Mouse (Mus musculus): ENCODE measurements at regions not wholly inside any gene's neighbourhood (a gene's known extent, or its start where the extent isn't known, plus 50 kb on each side); places are given as distances from the start of the nearest gene placed in this dataset.

DNA sequence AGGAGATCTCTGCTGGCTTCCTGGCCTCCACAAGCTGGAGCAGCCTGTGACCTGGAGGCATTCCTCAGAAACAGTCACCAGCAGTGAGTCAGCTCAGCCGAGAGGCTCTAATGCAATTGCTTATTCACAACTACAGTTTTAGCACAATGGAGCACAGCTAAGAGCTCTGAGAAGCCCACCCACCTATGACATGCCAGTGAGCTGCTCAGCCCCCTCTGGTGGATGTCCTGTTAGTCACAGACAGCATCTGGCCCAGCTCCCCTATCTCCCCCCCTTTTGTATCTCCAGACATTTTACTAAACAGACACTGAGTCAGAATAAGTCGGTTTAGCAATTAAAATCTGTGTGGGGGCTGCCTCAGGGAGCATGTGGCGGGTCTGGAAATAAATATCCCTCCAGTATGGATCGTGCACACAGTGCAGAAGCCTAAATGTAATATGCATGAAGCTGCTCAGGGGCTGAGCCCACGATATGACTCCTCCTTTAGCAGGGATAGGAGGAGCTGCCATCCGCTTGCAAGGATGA is 88.9 kb upstream of the Spred2 start:
- no peaks in the 10 kb centered on the region for H3K36me3 ChIP-seq (ENCODE audit: control insufficient read depth, insufficient read depth, low read length, poor library complexity, severe bottlenecking)
- no peak for TF ChIP-seq HCFC1 (IDR thresholded peaks at IDR 0.05; ENCODE audit: borderline replicate concordance, insufficient read depth, low read length)
- no peak for TF ChIP-seq ZC3H11A (IDR thresholded peaks at IDR 0.05; ENCODE audit: borderline replicate concordance, low read depth, low read length)
- TF ChIP-seq CHD2 (IDR thresholded peaks at IDR 0.05; ENCODE audit: low read depth, low read length) = no peak
- no peak for TF ChIP-seq MAFK (IDR thresholded peaks at IDR 0.05; ENCODE audit: insufficient read depth, low read depth, low read length)
- no peak for TF ChIP-seq ZNF384 (IDR thresholded peaks at IDR 0.05; ENCODE audit: low read depth, low read length)
- H3K27ac ChIP-seq (ENCODE audit: insufficient read depth, low read depth, low read length, poor library complexity, severe bottlenecking) = peak overlapping the region; percentile 27; the same call in 1 of the 2 replicates
- 0 out of 2 replicates have a peak overlapping the region, but pooled peaks have one; percentile 19 for H3K9ac ChIP-seq (ENCODE audit: insufficient read depth, low read depth, low read length, poor library complexity, severe bottlenecking)
- DNase-seq (ENCODE audit: low read depth, low spot score) = no peak
- peak overlapping the region in 1 of 2 experiments; percentile 27; a peak in 2 of 4 replicates for H3K4me3 ChIP-seq (ENCODE audit: insufficient read depth in 1 of 2, low read depth in 1 of 2, low read length in 2 of 2, poor library complexity in 1 of 2, severe bottlenecking in 1 of 2)
- in situ Hi-C loops (cut with MboI; ENCODE audit: low sequenced_read_pairs in 2 of 2, unreplicated experiment in 2 of 2) = loop anchor here (10.0 kb wide), 2 partner anchors 200 to 230 kb away; no protein-coding TSS in a partner anchor
- H3K4me1 ChIP-seq (ENCODE audit: control insufficient read depth in 2 of 2, insufficient read depth in 2 of 2, low read length in 2 of 2, poor library complexity in 1 of 2) = peaks cover 3 to 8% of the 10 kb centered on the region in 2 experiments; a peak in 3 of 4 replicates
- H3K9me3 ChIP-seq (ENCODE audit: control insufficient read depth, insufficient read depth, low read depth, low read length) = no peaks in the 10 kb centered on the region

DNA sequence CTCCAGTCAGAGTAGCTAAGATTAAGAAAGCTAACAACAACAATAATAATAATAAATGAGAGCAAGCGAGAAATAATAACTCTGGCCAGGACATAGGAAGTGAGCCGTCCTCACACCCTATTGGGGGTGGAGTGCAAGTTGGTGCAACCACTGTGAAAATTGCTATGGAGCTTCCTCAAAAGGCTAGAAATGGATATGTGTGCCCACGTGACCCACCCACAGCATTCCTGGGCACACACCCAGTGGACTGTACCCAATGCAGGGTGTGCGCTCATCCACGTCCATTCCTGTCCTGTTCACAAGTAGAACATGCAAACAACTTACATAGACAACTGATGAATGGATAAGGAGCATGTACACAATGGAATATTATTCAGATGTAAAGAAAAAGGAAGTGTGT is 85.2 kb upstream of the Spred2 start:
- Histone ChIP-seq H3K36me3 (ENCODE audit: control insufficient read depth, insufficient read depth, low read length, poor library complexity, severe bottlenecking) (no peaks in the 10 kb centered on the region), H3K4me1 (ENCODE audit: control insufficient read depth in 2 of 2, insufficient read depth in 2 of 2, low read length in 2 of 2, poor library complexity in 1 of 2) (peaks cover 3 to 8% of the 10 kb centered on the region in 2 experiments; a peak in 3 of 4 replicates), H3K9ac (ENCODE audit: insufficient read depth, low read depth, low read length, poor library complexity, severe bottlenecking) (no peak overlapping the region), H3K9me3 (ENCODE audit: control insufficient read depth, insufficient read depth, low read depth, low read length) (no peaks in the 10 kb centered on the region), H3K4me3 (ENCODE audit: insufficient read depth in 1 of 2, low read depth in 1 of 2, low read length in 2 of 2, poor library complexity in 1 of 2, severe bottlenecking in 1 of 2) (no peak overlapping the region), H3K27ac (ENCODE audit: insufficient read depth, low read depth, low read length, poor library complexity, severe bottlenecking) (no peak overlapping the region)
- TF ChIP-seq HCFC1 (IDR thresholded peaks at IDR 0.05; ENCODE audit: borderline replicate concordance, insufficient read depth, low read length) (no peak), ZNF384 (IDR thresholded peaks at IDR 0.05; ENCODE audit: low read depth, low read length) (no peak), ZC3H11A (IDR thresholded peaks at IDR 0.05; ENCODE audit: borderline replicate concordance, low read depth, low read length) (no peak), CHD2 (IDR thresholded peaks at IDR 0.05; ENCODE audit: low read depth, low read length) (no peak), MAFK (IDR thresholded peaks at IDR 0.05; ENCODE audit: insufficient read depth, low read depth, low read length) (no peak)
- in situ Hi-C loops (cut with MboI; ENCODE audit: low sequenced_read_pairs in 2 of 2, unreplicated experiment in 2 of 2) = loop anchor here (10.0 kb wide), 2 partner anchors 196 to 226 kb away; no protein-coding TSS in a partner anchor
- no peak for DNase-seq (ENCODE audit: low read depth, low spot score)

DNA sequence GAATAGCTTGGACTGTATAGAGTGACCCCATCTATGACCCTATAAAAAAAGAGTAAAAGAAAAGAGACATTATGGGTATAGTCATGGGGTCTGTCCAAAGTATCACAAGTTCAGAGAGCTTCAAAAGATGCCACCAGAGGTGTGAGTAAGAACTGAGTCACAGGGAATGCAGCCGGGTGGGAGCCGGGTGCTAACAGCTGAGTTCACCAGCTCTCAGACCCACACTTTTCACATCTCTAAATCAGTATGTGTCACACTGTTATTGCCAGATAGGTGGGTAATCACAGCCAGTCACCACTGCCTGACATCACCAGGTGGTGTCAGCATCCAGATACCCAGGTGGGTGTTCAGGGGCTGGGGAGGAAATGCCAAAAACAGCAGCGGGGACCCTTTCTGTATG is 81.1 kb upstream of the Spred2 start:
- in situ Hi-C loops (cut with MboI; ENCODE audit: low sequenced_read_pairs in 2 of 2, unreplicated experiment in 2 of 2) = no loop called here
- Histone ChIP-seq H3K4me3 (ENCODE audit: insufficient read depth in 1 of 2, low read depth in 1 of 2, low read length in 2 of 2, poor library complexity in 1 of 2, severe bottlenecking in 1 of 2) (no peak overlapping the region), H3K4me1 (ENCODE audit: control insufficient read depth in 2 of 2, insufficient read depth in 2 of 2, low read length in 2 of 2, poor library complexity in 1 of 2) (peaks cover 0 to 2% of the 10 kb centered on the region in 2 experiments; a peak in 1 of 4 replicates), H3K36me3 (ENCODE audit: control insufficient read depth, insufficient read depth, low read length, poor library complexity, severe bottlenecking) (no peaks in the 10 kb centered on the region), H3K27ac (ENCODE audit: insufficient read depth, low read depth, low read length, poor library complexity, severe bottlenecking) (no peak overlapping the region), H3K9me3 (ENCODE audit: control insufficient read depth, insufficient read depth, low read depth, low read length) (no peaks in the 10 kb centered on the region), H3K9ac (ENCODE audit: insufficient read depth, low read depth, low read length, poor library complexity, severe bottlenecking) (no peak overlapping the region)
- TF ChIP-seq HCFC1 (IDR thresholded peaks at IDR 0.05; ENCODE audit: borderline replicate concordance, insufficient read depth, low read length) = no peak
- TF ChIP-seq MAFK (IDR thresholded peaks at IDR 0.05; ENCODE audit: insufficient read depth, low read depth, low read length) = no peak
- no peak for TF ChIP-seq CHD2 (IDR thresholded peaks at IDR 0.05; ENCODE audit: low read depth, low read length)
- TF ChIP-seq ZNF384 (IDR thresholded peaks at IDR 0.05; ENCODE audit: low read depth, low read length) = no peak
- no peak for TF ChIP-seq ZC3H11A (IDR thresholded peaks at IDR 0.05; ENCODE audit: borderline replicate concordance, low read depth, low read length)
- DNase-seq (ENCODE audit: low read depth, low spot score) = no peak

DNA sequence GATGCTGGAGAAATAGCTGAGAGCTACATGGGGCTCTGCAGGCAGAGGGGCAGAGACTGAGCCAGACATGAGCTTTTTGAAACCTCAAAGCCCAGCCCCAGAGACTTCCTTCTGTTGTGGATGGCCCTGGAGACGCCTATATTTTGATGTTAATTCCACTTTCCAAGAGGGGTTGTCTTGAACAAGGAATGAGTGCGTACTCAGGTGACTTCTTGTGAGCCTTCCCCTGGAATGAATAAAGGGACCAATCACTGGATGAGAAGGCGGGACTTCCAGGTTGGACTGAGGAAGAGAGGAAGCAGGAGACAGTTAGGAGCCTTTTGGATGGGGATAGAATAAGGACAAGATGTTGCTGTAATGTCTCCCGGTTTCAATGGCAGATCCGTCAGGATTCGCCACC is 76.3 kb upstream of the Spred2 start:
- DNase-seq (ENCODE audit: low read depth, low spot score) = peak; percentile 78
- H3K4me1 ChIP-seq (ENCODE audit: control insufficient read depth in 2 of 2, insufficient read depth in 2 of 2, low read length in 2 of 2, poor library complexity in 1 of 2) = peaks cover 5 to 8% of the 10 kb centered on the region in 2 experiments
- peak overlapping the region; percentile 88 for H3K27ac ChIP-seq (ENCODE audit: insufficient read depth, low read depth, low read length, poor library complexity, severe bottlenecking)
- H3K9ac ChIP-seq (ENCODE audit: insufficient read depth, low read depth, low read length, poor library complexity, severe bottlenecking) = peak overlapping the region; percentile 66; the same call in 1 of the 2 replicates
- in situ Hi-C loops (cut with MboI; ENCODE audit: low sequenced_read_pairs in 2 of 2, unreplicated experiment in 2 of 2) = no loop called here
- peak overlapping the region; percentile 68 to 76 for H3K4me3 ChIP-seq (ENCODE audit: insufficient read depth in 1 of 2, low read depth in 1 of 2, low read length in 2 of 2, poor library complexity in 1 of 2, severe bottlenecking in 1 of 2)
- no peaks in the 10 kb centered on the region for H3K9me3 ChIP-seq (ENCODE audit: control insufficient read depth, insufficient read depth, low read depth, low read length)
- TF ChIP-seq MAFK (IDR thresholded peaks at IDR 0.05; ENCODE audit: insufficient read depth, low read depth, low read length) = no peak
- no peak for TF ChIP-seq CHD2 (IDR thresholded peaks at IDR 0.05; ENCODE audit: low read depth, low read length)
- TF ChIP-seq ZNF384 (IDR thresholded peaks at IDR 0.05; ENCODE audit: low read depth, low read length) = no peak
- TF ChIP-seq ZC3H11A (IDR thresholded peaks at IDR 0.05; ENCODE audit: borderline replicate concordance, low read depth, low read length) = no peak
- no peak for TF ChIP-seq HCFC1 (IDR thresholded peaks at IDR 0.05; ENCODE audit: borderline replicate concordance, insufficient read depth, low read length)
- H3K36me3 ChIP-seq (ENCODE audit: control insufficient read depth, insufficient read depth, low read length, poor library complexity, severe bottlenecking) = no peaks in the 10 kb centered on the region

Data from ES-E14 (cell line).